Mouse (Mus musculus): ENCODE data around the gene Ddx25. TPM values are rescaled to one million over a fixed set of nuclear protein-coding genes. Genes with fewer than 3 reads are reported as not detected.

Ddx25 gene
- polyA plus RNA-seq, 1 experiment from 2014 or later: 9.8 TPM

DNA sequence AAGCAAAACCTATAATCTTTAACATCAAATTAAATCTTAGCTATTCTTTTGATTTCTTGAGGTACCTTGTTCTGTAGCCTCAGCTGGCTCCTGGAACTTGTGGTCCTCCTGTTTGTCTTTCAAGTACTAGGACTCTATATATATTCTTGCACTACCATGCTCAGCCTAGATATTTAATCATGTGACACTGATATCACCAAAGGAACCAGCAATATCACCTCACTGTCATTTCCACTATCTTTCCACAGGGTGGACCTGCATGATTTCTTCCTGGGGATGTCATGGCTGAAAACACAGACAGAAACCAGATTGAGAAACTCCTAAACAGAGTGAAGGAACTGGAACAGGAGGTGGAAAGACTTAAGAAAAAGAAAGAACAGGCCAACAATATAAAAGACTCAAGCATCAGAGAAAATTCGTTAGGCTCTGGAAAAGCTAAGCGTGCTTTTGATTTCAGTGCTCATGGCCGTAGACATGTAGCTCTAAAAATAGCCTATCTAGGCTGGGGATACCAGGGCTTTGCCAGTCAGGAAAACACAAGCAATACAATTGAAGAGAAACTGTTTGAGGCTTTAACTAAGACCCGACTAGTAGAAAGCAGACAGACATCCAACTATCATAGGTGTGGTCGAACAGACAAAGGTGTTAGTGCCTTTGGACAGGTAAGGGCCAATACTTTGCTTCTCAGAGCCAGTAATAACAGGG is 6.4 kb upstream of the Ddx25 start:
- DNase-seq (ENCODE audit: low spot score, missing footprints) (no peak), ATAC-seq (ENCODE audit: low FRiP score) (no peak)
- Histone ChIP-seq H3K9me3 (ENCODE audit: control insufficient read depth, low read length) (no peaks in the 10 kb centered on the region), H3K4me2 (no peak overlapping the region), H3K4me3 (ENCODE audit: low read depth, low read length) (no peak overlapping the region), H3K36me3 (ENCODE audit: control insufficient read depth, insufficient read depth, low read length) (peaks cover 14% of the 10 kb centered on the region; the same call in 1 of the 2 replicates), H3K9ac (ENCODE audit: low read length) (no peak overlapping the region), H3K4me1 (ENCODE audit: control insufficient read depth, insufficient read depth, low read length) (peaks cover 8% of the 10 kb centered on the region), H3K27me3 (ENCODE audit: control insufficient read depth, insufficient read depth, low read length) (no peaks in the 10 kb centered on the region), H3K27ac (ENCODE audit: low read depth, low read length) (no peak overlapping the region)
- 92% methylated on average over 5 of the region's 5 CpGs for WGBS

DNA sequence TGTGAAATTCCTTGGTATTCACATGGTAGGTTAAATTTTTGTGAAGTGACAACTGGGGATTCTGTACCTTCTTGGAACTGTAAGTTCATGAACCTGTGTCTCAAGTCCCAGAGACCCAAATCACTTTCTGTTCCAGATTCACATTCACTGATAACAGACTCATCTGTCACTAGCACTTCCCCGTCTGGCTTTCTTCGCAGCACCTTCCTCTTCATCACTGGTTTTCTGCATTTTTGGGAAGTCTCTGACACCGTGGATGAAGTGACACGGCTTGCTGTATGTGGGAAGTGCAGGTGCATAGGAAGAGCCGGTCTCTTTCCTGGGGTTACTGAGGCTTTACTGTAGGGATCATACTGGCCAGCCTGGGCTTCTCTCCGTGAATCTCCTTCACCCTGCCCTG is 3.3 kb upstream of the Ddx25 start:
- DNase-seq (ENCODE audit: low spot score, missing footprints) (peak; percentile 44), ATAC-seq (ENCODE audit: low FRiP score) (no peak)
- H3K4me2 ChIP-seq: no peak overlapping the region
- H3K36me3 ChIP-seq (ENCODE audit: control insufficient read depth, insufficient read depth, low read length): peaks cover 14% of the 10 kb centered on the region; the same call in 1 of the 2 replicates
- no peak overlapping the region for H3K9ac ChIP-seq (ENCODE audit: low read length)
- 88% methylated on average over 6 of the region's 6 CpGs for WGBS
- no peak overlapping the region for H3K4me3 ChIP-seq (ENCODE audit: low read depth, low read length)
- peaks cover 7% of the 10 kb centered on the region; the same call in 1 of the 2 replicates for H3K4me1 ChIP-seq (ENCODE audit: control insufficient read depth, insufficient read depth, low read length)
- no peaks in the 10 kb centered on the region for H3K9me3 ChIP-seq (ENCODE audit: control insufficient read depth, low read length)
- H3K27ac ChIP-seq (ENCODE audit: low read depth, low read length): no peak overlapping the region
- peaks cover 6% of the 10 kb centered on the region; the same call in 1 of the 2 replicates for H3K27me3 ChIP-seq (ENCODE audit: control insufficient read depth, insufficient read depth, low read length)

DNA sequence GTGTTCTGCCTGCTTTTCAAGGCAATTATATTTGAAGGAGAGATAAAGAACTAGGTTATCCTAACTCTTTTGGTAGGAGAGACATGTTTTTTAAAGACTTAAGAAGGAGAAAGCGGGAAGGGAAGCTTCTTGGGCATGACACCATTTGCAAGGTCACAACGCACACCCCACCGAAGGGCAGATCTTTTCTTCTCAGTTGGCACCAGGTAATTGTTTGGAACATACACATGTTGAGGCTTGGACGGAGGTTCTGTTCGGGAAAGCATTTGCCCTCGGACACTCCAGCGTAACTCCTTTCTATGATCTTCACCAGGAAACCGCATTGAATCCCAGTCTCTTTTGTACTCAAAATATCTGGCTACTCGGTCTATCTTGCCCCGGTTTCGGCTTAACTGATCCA is 2.7 kb upstream of the Ddx25 start:
- Histone ChIP-seq H3K27ac (ENCODE audit: low read depth, low read length) (no peak overlapping the region), H3K4me1 (ENCODE audit: control insufficient read depth, insufficient read depth, low read length) (peaks cover 7% of the 10 kb centered on the region; the same call in 1 of the 2 replicates), H3K9ac (ENCODE audit: low read length) (no peak overlapping the region), H3K4me2 (no peak overlapping the region), H3K4me3 (ENCODE audit: low read depth, low read length) (no peak overlapping the region), H3K9me3 (ENCODE audit: control insufficient read depth, low read length) (no peaks in the 10 kb centered on the region), H3K27me3 (ENCODE audit: control insufficient read depth, insufficient read depth, low read length) (peaks cover 6% of the 10 kb centered on the region; the same call in 1 of the 2 replicates), H3K36me3 (ENCODE audit: control insufficient read depth, insufficient read depth, low read length) (peaks cover 14% of the 10 kb centered on the region; the same call in 1 of the 2 replicates)
- WGBS: 95% methylated on average over 11 of the region's 11 CpGs
- no peak for ATAC-seq (ENCODE audit: low FRiP score)
- DNase-seq (ENCODE audit: low spot score, missing footprints): peak; percentile 69

DNA sequence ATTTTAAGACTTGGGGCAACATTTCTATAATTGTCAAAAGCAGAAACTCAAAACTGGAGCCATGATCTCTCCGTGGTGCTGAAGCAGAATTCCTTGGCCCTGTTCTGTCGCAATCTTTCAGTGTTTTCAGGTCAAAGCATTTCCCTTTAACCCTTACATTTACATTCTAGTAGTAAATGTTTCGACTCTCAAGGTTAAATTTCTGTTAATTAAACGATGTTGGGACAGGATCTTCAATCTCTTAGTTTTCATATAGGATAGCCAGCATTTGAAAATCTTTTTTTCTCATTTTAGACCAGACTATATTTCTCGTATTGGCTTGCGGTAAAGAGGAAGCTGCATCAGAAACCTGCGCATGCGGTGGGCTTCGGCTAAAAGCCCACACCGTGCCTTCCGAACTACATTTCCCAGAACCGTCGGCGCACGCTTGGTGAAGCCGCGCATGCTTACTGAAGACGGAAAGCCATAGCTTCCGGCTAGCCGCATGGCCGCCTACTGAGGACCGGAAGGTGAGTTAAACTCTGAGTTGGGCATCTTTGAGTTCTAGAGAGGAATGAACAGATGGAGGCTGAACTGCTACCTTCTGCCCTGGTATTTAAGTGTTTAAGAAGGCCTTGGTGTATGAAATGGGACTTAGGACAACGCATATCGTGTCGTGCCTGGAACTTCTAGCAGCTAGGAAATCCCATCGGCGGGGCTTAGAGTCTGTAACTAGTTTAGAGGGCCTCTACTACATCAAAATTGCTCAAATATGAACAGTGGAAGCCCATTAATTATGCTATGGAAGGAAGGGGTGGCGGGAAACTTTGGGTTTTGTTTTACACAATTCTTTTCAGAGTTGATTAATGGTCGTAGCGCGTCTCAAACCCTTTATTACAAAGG is 922 bp upstream of the Ddx25 start:
- peak overlapping the region; percentile 89 for H3K4me2 ChIP-seq
- peaks cover 6% of the 10 kb centered on the region; the same call in 1 of the 2 replicates for H3K27me3 ChIP-seq (ENCODE audit: control insufficient read depth, insufficient read depth, low read length)
- peaks cover 8% of the 10 kb centered on the region; the same call in 1 of the 2 replicates for H3K36me3 ChIP-seq (ENCODE audit: control insufficient read depth, insufficient read depth, low read length)
- peak overlapping the region; percentile 75 for H3K9ac ChIP-seq (ENCODE audit: low read length)
- DNase-seq (ENCODE audit: low spot score, missing footprints): peak; percentile 97
- ATAC-seq (ENCODE audit: low FRiP score): peak; percentile 90
- 2% methylated on average over 31 of the region's 31 CpGs for WGBS
- H3K9me3 ChIP-seq (ENCODE audit: control insufficient read depth, low read length): no peaks in the 10 kb centered on the region
- no peak overlapping the region for H3K27ac ChIP-seq (ENCODE audit: low read depth, low read length)
- peaks cover 7% of the 10 kb centered on the region; the same call in 1 of the 2 replicates for H3K4me1 ChIP-seq (ENCODE audit: control insufficient read depth, insufficient read depth, low read length)
- peak overlapping the region; percentile 68 for H3K4me3 ChIP-seq (ENCODE audit: low read depth, low read length)

DNA sequence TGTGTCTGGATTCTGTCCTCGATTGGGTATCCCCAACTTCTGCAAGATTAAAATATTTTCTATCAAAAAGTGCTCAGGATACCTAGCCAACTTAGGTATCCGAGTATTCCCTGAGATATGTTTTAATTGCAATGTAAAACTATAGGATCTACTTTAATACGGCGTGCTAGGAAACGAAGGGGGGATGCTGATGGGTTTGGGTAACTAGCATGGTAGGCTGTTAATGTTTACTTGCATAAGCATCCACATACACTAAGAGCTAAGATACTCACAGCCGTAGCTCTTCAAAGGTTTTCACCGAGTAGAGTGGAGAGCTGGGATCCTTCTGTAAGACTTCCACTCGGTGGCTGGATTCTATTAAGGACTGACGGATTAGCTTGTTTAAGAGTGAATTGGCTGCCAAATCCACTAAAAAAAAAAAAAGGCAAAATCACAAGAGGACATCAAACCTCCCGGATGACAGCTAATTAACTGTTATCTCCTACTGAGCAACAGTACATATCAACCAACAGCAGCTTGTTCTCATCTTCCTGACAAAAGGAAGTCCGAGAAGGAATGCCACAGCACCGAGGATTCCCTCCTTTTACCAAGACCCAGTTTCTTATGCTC is 1.7 kb downstream of the Ddx25 start:
- H3K27ac ChIP-seq (ENCODE audit: low read depth, low read length): no peak overlapping the region
- peaks cover 7% of the 10 kb centered on the region; the same call in 1 of the 2 replicates for H3K4me1 ChIP-seq (ENCODE audit: control insufficient read depth, insufficient read depth, low read length)
- no peaks in the 10 kb centered on the region for H3K9me3 ChIP-seq (ENCODE audit: control insufficient read depth, low read length)
- H3K4me2 ChIP-seq: no peak overlapping the region
- ATAC-seq (ENCODE audit: low FRiP score) (no peak), DNase-seq (ENCODE audit: low spot score, missing footprints) (peak; percentile 60)
- WGBS: 79% methylated on average over 12 of the region's 12 CpGs
- H3K36me3 ChIP-seq (ENCODE audit: control insufficient read depth, insufficient read depth, low read length): peaks cover 5% of the 10 kb centered on the region; the same call in 1 of the 2 replicates
- no peak overlapping the region for H3K4me3 ChIP-seq (ENCODE audit: low read depth, low read length)
- no peak overlapping the region for H3K9ac ChIP-seq (ENCODE audit: low read length)
- H3K27me3 ChIP-seq (ENCODE audit: control insufficient read depth, insufficient read depth, low read length): peaks cover 6% of the 10 kb centered on the region; the same call in 1 of the 2 replicates

DNA sequence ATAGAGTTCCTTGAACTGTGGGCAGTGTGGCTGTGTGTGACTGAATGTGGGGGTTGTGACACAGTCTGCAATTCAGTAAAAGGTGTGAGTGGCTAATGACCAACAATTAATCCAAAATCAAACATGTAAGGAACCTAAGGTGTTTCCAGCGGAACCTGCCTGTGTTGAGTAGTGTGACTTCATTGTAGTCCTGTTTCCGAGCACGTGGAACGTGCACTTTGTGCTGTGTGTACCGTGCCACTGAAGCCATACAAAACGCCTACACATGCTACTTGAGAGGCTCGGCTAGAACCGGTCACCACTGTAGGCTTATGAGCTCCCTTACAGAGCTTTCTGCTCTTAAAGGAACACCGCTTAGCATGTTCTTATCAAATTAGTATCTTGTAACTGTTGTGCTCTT is 9.9 kb downstream of the Ddx25 start:
- H3K9me3 ChIP-seq (ENCODE audit: control insufficient read depth, low read length): no peaks in the 10 kb centered on the region
- no peaks in the 10 kb centered on the region for H3K4me1 ChIP-seq (ENCODE audit: control insufficient read depth, insufficient read depth, low read length)
- H3K9ac ChIP-seq (ENCODE audit: low read length): no peak overlapping the region
- H3K27me3 ChIP-seq (ENCODE audit: control insufficient read depth, insufficient read depth, low read length): no peaks in the 10 kb centered on the region
- no peak overlapping the region for H3K27ac ChIP-seq (ENCODE audit: low read depth, low read length)
- ATAC-seq (ENCODE audit: low FRiP score) (no peak), DNase-seq (ENCODE audit: low spot score, missing footprints) (no peak)
- H3K36me3 ChIP-seq (ENCODE audit: control insufficient read depth, insufficient read depth, low read length): no peaks in the 10 kb centered on the region
- WGBS: 88% methylated on average over 9 of the region's 9 CpGs
- no peak overlapping the region for H3K4me3 ChIP-seq (ENCODE audit: low read depth, low read length)
- no peak overlapping the region for H3K4me2 ChIP-seq

DNA sequence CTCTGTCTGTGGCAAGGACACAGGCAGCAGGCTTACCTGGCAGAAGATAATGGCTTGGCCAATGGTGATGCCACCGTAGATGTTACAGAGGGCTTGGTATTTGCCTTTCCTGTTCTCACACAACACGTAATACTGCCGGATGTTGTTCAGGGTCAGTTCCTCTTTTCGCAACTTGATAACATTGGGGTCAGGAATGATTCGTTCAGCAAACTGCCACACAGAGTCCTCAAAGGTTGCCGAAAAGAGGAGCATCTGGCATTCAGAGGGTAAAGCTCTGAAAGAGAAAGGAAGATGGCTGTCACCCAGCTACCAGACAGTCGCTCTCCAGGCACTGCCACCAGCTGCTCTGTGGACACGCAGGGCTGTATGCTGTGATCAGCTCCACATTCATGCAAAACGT is 11.6 kb downstream of the Ddx25 start:
- no peaks in the 10 kb centered on the region for H3K9me3 ChIP-seq (ENCODE audit: control insufficient read depth, low read length)
- H3K36me3 ChIP-seq (ENCODE audit: control insufficient read depth, insufficient read depth, low read length): no peaks in the 10 kb centered on the region
- ATAC-seq (ENCODE audit: low FRiP score) (no peak), DNase-seq (ENCODE audit: low spot score, missing footprints) (no peak)
- H3K4me1 ChIP-seq (ENCODE audit: control insufficient read depth, insufficient read depth, low read length): no peaks in the 10 kb centered on the region
- H3K9ac ChIP-seq (ENCODE audit: low read length): no peak overlapping the region
- no peak overlapping the region for H3K4me2 ChIP-seq
- H3K4me3 ChIP-seq (ENCODE audit: low read depth, low read length): no peak overlapping the region
- H3K27me3 ChIP-seq (ENCODE audit: control insufficient read depth, insufficient read depth, low read length): no peaks in the 10 kb centered on the region
- WGBS: 87% methylated on average over 9 of the region's 9 CpGs
- no peak overlapping the region for H3K27ac ChIP-seq (ENCODE audit: low read depth, low read length)

DNA sequence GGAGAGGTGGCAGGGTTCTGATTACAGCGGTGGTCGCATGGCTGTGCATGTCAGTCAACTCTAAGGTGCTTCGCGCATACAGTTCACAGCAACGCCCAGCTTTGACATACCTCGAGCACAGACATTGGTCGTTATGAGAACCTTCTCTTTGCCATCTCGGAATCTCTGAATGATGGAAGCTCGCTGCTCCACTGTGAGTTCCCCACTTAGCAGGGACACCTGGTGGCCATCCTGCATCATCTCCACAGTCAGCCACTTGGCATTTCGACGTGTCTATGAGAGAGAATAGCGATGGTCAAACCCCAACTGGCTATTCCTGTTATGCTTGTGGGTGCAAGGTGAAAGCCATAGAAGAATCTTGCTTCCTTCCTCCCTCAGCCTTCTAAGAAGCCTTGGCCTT is 12.6 kb downstream of the Ddx25 start:
- ATAC-seq (ENCODE audit: low FRiP score): no peak
- H3K27me3 ChIP-seq (ENCODE audit: control insufficient read depth, insufficient read depth, low read length): no peaks in the 10 kb centered on the region
- H3K27ac ChIP-seq (ENCODE audit: low read depth, low read length): no peak overlapping the region
- no peak overlapping the region for H3K4me3 ChIP-seq (ENCODE audit: low read depth, low read length)
- H3K9me3 ChIP-seq (ENCODE audit: control insufficient read depth, low read length): no peaks in the 10 kb centered on the region
- DNase-seq (ENCODE audit: low spot score, missing footprints): no peak
- 73% methylated on average over 12 of the region's 12 CpGs for WGBS
- H3K4me1 ChIP-seq (ENCODE audit: control insufficient read depth, insufficient read depth, low read length): no peaks in the 10 kb centered on the region
- H3K36me3 ChIP-seq (ENCODE audit: control insufficient read depth, insufficient read depth, low read length): no peaks in the 10 kb centered on the region
- H3K4me2 ChIP-seq: no peak overlapping the region
- no peak overlapping the region for H3K9ac ChIP-seq (ENCODE audit: low read length)

Measured in midbrain, embryonic 11.5 days (tissue).